Mouse (Mus musculus) lung, postnatal 14 days (tissue): ENCODE measurements at regions not wholly inside any gene's neighbourhood (a gene's known extent, or its start where the extent isn't known, plus 50 kb on each side); places are given as distances from the start of the nearest gene placed in this dataset.
"Not testable (repeated sequence)": the region's sequence is repeated elsewhere in the genome, so short reads cannot be mapped to it uniquely, and the experiment has no call there.

Experiments used
- DNase-seq: peaks from one replicate; pipeline ENCODE4 v3.0.0; 2021

GRCm38 (mm10) chr4:55206226-55206625, 143.6 kb upstream of the Rad23b start:
- DNase-seq = no peak

GRCm38 (mm10) chr4:55207749-55208385, 142.0 kb upstream of the Rad23b start:
- no peak for DNase-seq

- DNase-seq = no peak
Observed at GRCm38 (mm10) chr4:55208386-55209345, 141.2 kb upstream of the Rad23b start.

- no peak for DNase-seq
Observed at GRCm38 (mm10) chr4:55215425-55216174, 134.2 kb upstream of the Rad23b start.

GRCm38 (mm10) chr4:55216175-55216545, 133.7 kb upstream of the Rad23b start:
- no peak for DNase-seq

- DNase-seq = no peak
Observed at GRCm38 (mm10) chr4:55225766-55226165, 124.1 kb upstream of the Rad23b start.

GRCm38 (mm10) chr4:55227394-55227793, 122.4 kb upstream of the Rad23b start:
- DNase-seq = peak; percentile 19

GRCm38 (mm10) chr4:55231522-55231921, 118.3 kb upstream of the Rad23b start:
- peak; percentile 24 for DNase-seq

- no peak for DNase-seq
Observed at GRCm38 (mm10) chr4:55237856-55238255, 112.0 kb upstream of the Rad23b start.

GRCm38 (mm10) chr4:55240450-55240849, 109.4 kb upstream of the Rad23b start:
- peak; percentile 78 for DNase-seq

- no peak for DNase-seq
Observed at GRCm38 (mm10) chr4:55242331-55242730, 107.5 kb upstream of the Rad23b start.

GRCm38 (mm10) chr4:55243091-55244058, 106.5 kb upstream of the Rad23b start:
- DNase-seq = no peak

- no peak for DNase-seq
Observed at GRCm38 (mm10) chr4:55245789-55246188, 104.1 kb upstream of the Rad23b start.

- DNase-seq = no peak
Observed at GRCm38 (mm10) chr4:55250334-55250733, 99.5 kb upstream of the Rad23b start.

GRCm38 (mm10) chr4:55251546-55251945, 98.3 kb upstream of the Rad23b start:
- DNase-seq = no peak

- DNase-seq = no peak
Observed at GRCm38 (mm10) chr4:55253769-55254168, 96.1 kb upstream of the Rad23b start.

GRCm38 (mm10) chr4:55271965-55272630, 77.7 kb upstream of the Rad23b start:
- no peak for DNase-seq

- no peak for DNase-seq
Observed at GRCm38 (mm10) chr4:55276300-55276952, 73.4 kb upstream of the Rad23b start.

- DNase-seq = not testable (repeated sequence)
Observed at GRCm38 (mm10) chr4:55279351-55279750, 70.5 kb upstream of the Rad23b start.

GRCm38 (mm10) chr4:55280706-55281105, 69.1 kb upstream of the Rad23b start:
- peak; percentile 35 for DNase-seq

GRCm38 (mm10) chr4:55281486-55282096, 68.3 kb upstream of the Rad23b start:
- no peak for DNase-seq
